Mouse (Mus musculus): ENCODE data around the gene Lpcat4. TPM values are rescaled to one million over a fixed set of nuclear protein-coding genes. Genes with fewer than 3 reads are reported as not detected.

Gene Lpcat4
- polyA plus RNA-seq (2016; fragmentation: Nextera tagmentation; extraction: Ambion mirVana): 10.8 and 14.4 TPM in 2 replicates

GRCm38 (mm10) chr2:112239212-112239934 is at the start of gene Lpcat4:
Gene Lpcat4, plus strand, starts transcription at chr2:112239468.
- Histone ChIP-seq H3K36me3 (replicated peaks) (peaks cover 21% of the 10 kb centered on the region), H3K9me3 (no peaks in the 10 kb centered on the region), H3K4me3 (peak within 1 kb of the TSS; percentile 79), H3K27me3 (ENCODE audit: poor library complexity, severe bottlenecking) (peaks cover 13% of the 10 kb centered on the region), H3K27ac (peak within 1 kb of the TSS; percentile 96), H3K4me1 (peaks cover 42% of the 10 kb centered on the region)
- peak; percentile 89 for DNase-seq (ENCODE audit: extremely low spot score, low spot score)
- under 1% methylated on average over 89 of the region's 94 CpGs for WGBS

GRCm38 (mm10) chr2:112196859-112197258 is 42.4 kb upstream of the Lpcat4 start:
- no peaks in the 10 kb centered on the region for H3K36me3 ChIP-seq (replicated peaks)
- no peaks in the 10 kb centered on the region for H3K9me3 ChIP-seq
- H3K27ac ChIP-seq: no peak overlapping the region
- DNase-seq (ENCODE audit: extremely low spot score, low spot score): peak; percentile 18
- no peaks in the 10 kb centered on the region for H3K4me1 ChIP-seq
- no peak overlapping the region for H3K4me3 ChIP-seq
- no peaks in the 10 kb centered on the region for H3K27me3 ChIP-seq (ENCODE audit: poor library complexity, severe bottlenecking)
- under 1% methylated on average over 2 of the region's 2 CpGs for WGBS

GRCm38 (mm10) chr2:112203056-112203455 is 36.2 kb upstream of the Lpcat4 start:
- Histone ChIP-seq H3K9me3 (no peaks in the 10 kb centered on the region), H3K36me3 (replicated peaks) (no peaks in the 10 kb centered on the region), H3K4me1 (no peaks in the 10 kb centered on the region), H3K27me3 (ENCODE audit: poor library complexity, severe bottlenecking) (no peaks in the 10 kb centered on the region), H3K4me3 (no peak overlapping the region), H3K27ac (no peak overlapping the region)
- DNase-seq (ENCODE audit: extremely low spot score, low spot score): no peak
- WGBS: 87% methylated on average over 6 of the region's 6 CpGs

- Histone ChIP-seq H3K4me3 (no peak overlapping the region), H3K4me1 (no peaks in the 10 kb centered on the region), H3K36me3 (replicated peaks) (no peaks in the 10 kb centered on the region), H3K27me3 (ENCODE audit: poor library complexity, severe bottlenecking) (no peaks in the 10 kb centered on the region), H3K9me3 (no peaks in the 10 kb centered on the region), H3K27ac (no peak overlapping the region)
- 83% methylated on average over 6 of the region's 6 CpGs for WGBS
- no peak for DNase-seq (ENCODE audit: extremely low spot score, low spot score)
These were observed 29.1 kb upstream of the Lpcat4 start for GRCm38 (mm10) chr2:112210142-112210541.

GRCm38 (mm10) chr2:112210699-112211098 is 28.6 kb upstream of the Lpcat4 start:
- Histone ChIP-seq H3K36me3 (replicated peaks) (no peaks in the 10 kb centered on the region), H3K4me3 (no peak overlapping the region), H3K9me3 (no peaks in the 10 kb centered on the region), H3K4me1 (no peaks in the 10 kb centered on the region), H3K27ac (no peak overlapping the region), H3K27me3 (ENCODE audit: poor library complexity, severe bottlenecking) (no peaks in the 10 kb centered on the region)
- DNase-seq (ENCODE audit: extremely low spot score, low spot score): no peak
- WGBS: 95% methylated on average over 2 of the region's 2 CpGs

GRCm38 (mm10) chr2:112215977-112216376 is 23.3 kb upstream of the Lpcat4 start:
- Histone ChIP-seq H3K4me1 (no peaks in the 10 kb centered on the region), H3K27me3 (ENCODE audit: poor library complexity, severe bottlenecking) (no peaks in the 10 kb centered on the region), H3K4me3 (no peak overlapping the region), H3K36me3 (replicated peaks) (no peaks in the 10 kb centered on the region), H3K27ac (no peak overlapping the region), H3K9me3 (no peaks in the 10 kb centered on the region)
- WGBS: 5% methylated on average over 1 of the region's 1 CpGs
- no peak for DNase-seq (ENCODE audit: extremely low spot score, low spot score)

GRCm38 (mm10) chr2:112217614-112218013 is 21.7 kb upstream of the Lpcat4 start:
- Histone ChIP-seq H3K36me3 (replicated peaks) (no peaks in the 10 kb centered on the region), H3K9me3 (no peaks in the 10 kb centered on the region), H3K4me3 (no peak overlapping the region), H3K27me3 (ENCODE audit: poor library complexity, severe bottlenecking) (no peaks in the 10 kb centered on the region), H3K27ac (no peak overlapping the region), H3K4me1 (no peaks in the 10 kb centered on the region)
- WGBS: 83% methylated on average over 6 of the region's 6 CpGs
- no peak for DNase-seq (ENCODE audit: extremely low spot score, low spot score)

GRCm38 (mm10) chr2:112220880-112221279 is 18.4 kb upstream of the Lpcat4 start:
- H3K9me3 ChIP-seq: no peaks in the 10 kb centered on the region
- no peaks in the 10 kb centered on the region for H3K36me3 ChIP-seq (replicated peaks)
- no peaks in the 10 kb centered on the region for H3K27me3 ChIP-seq (ENCODE audit: poor library complexity, severe bottlenecking)
- H3K4me1 ChIP-seq: no peaks in the 10 kb centered on the region
- no peak overlapping the region for H3K4me3 ChIP-seq
- no peak for DNase-seq (ENCODE audit: extremely low spot score, low spot score)
- H3K27ac ChIP-seq: no peak overlapping the region
- WGBS: 91% methylated on average over 5 of the region's 5 CpGs

- H3K36me3 ChIP-seq (replicated peaks): no peaks in the 10 kb centered on the region
- WGBS: 88% methylated on average over 5 of the region's 5 CpGs
- no peaks in the 10 kb centered on the region for H3K9me3 ChIP-seq
- no peak overlapping the region for H3K4me3 ChIP-seq
- no peaks in the 10 kb centered on the region for H3K4me1 ChIP-seq
- no peaks in the 10 kb centered on the region for H3K27me3 ChIP-seq (ENCODE audit: poor library complexity, severe bottlenecking)
- no peak for DNase-seq (ENCODE audit: extremely low spot score, low spot score)
- H3K27ac ChIP-seq: no peak overlapping the region
These were observed 16.7 kb upstream of the Lpcat4 start for GRCm38 (mm10) chr2:112222607-112223006.

- 69% methylated on average over 4 of the region's 4 CpGs for WGBS
- no peaks in the 10 kb centered on the region for H3K36me3 ChIP-seq (replicated peaks)
These were observed 14.9 kb upstream of the Lpcat4 start for GRCm38 (mm10) chr2:112224356-112224755.

GRCm38 (mm10) chr2:112232623-112233022 is 6.6 kb upstream of the Lpcat4 start:
- WGBS: 100% methylated on average over 1 of the region's 1 CpGs
- Histone ChIP-seq H3K27ac (no peak overlapping the region), H3K27me3 (ENCODE audit: poor library complexity, severe bottlenecking) (no peaks in the 10 kb centered on the region), H3K9me3 (no peaks in the 10 kb centered on the region), H3K36me3 (replicated peaks) (no peaks in the 10 kb centered on the region), H3K4me3 (no peak overlapping the region), H3K4me1 (no peaks in the 10 kb centered on the region)
- no peak for DNase-seq (ENCODE audit: extremely low spot score, low spot score)

More at GRCm38 (mm10) chr2:112224356-112224755, 14.9 kb upstream of the Lpcat4 start:
- Histone ChIP-seq H3K4me1 (no peaks in the 10 kb centered on the region), H3K27ac (no peak overlapping the region), H3K4me3 (no peak overlapping the region), H3K27me3 (ENCODE audit: poor library complexity, severe bottlenecking) (no peaks in the 10 kb centered on the region), H3K9me3 (no peaks in the 10 kb centered on the region)
- DNase-seq (ENCODE audit: extremely low spot score, low spot score): no peak

- Histone ChIP-seq H3K36me3 (replicated peaks) (no peaks in the 10 kb centered on the region), H3K4me3 (no peak overlapping the region), H3K9me3 (no peaks in the 10 kb centered on the region), H3K4me1 (peaks cover 32% of the 10 kb centered on the region), H3K27ac (no peak overlapping the region), H3K27me3 (ENCODE audit: poor library complexity, severe bottlenecking) (peaks cover 13% of the 10 kb centered on the region)
- WGBS: 80% methylated on average over 2 of the region's 2 CpGs
- no peak for DNase-seq (ENCODE audit: extremely low spot score, low spot score)
These were observed 2.6 kb upstream of the Lpcat4 start for GRCm38 (mm10) chr2:112236620-112237019.

GRCm38 (mm10) chr2:112238006-112238405 is 1.3 kb upstream of the Lpcat4 start:
- Histone ChIP-seq H3K4me1 (peaks cover 41% of the 10 kb centered on the region), H3K4me3 (no peak overlapping the region), H3K27ac (no peak overlapping the region), H3K36me3 (replicated peaks) (peaks cover 7% of the 10 kb centered on the region; the same call in 1 of the 2 replicates), H3K27me3 (ENCODE audit: poor library complexity, severe bottlenecking) (peaks cover 13% of the 10 kb centered on the region), H3K9me3 (no peaks in the 10 kb centered on the region)
- no peak for DNase-seq (ENCODE audit: extremely low spot score, low spot score)
- 9% methylated on average over 4 of the region's 4 CpGs for WGBS

Data from forebrain, embryonic 10.5 days (tissue).